Mouse (Mus musculus) liver, embryonic 13.5 days (tissue): Measurements from ENCODE around the gene Tfam. TPM values are rescaled to one million over a fixed set of nuclear protein-coding genes. Genes with fewer than 3 reads are reported as not detected.

Experiments
- ATAC-seq: fragments of 200-750 bp; cut with Nextera tagmentation; 2 replicates; pipeline ENCODE4 v1.8.0; 2017; ENCODE audit warnings: low read depth, mild to moderate bottlenecking, moderate number of reproducible peaks, moderate library complexity
- DNase-seq: peaks from one replicate; pipeline ENCODE4 v3.0.0; 2022
- H3K27ac ChIP-seq: fragments of 300-500 bp; sonication (generic); 2 replicates; pipeline ENCODE4 v1.5.1; 2015; ENCODE audit warnings: moderate library complexity, mild to moderate bottlenecking, inconsistent platforms
- H3K27me3 ChIP-seq: fragments of 300-500 bp; sonication (generic); 2 replicates; pipeline ENCODE4 v1.6.1; 2015; ENCODE audit warnings: mild to moderate bottlenecking, inconsistent platforms
- H3K36me3 ChIP-seq: fragments of 300-500 bp; sonication (generic); 2 replicates; pipeline ENCODE4 v1.6.1; 2015; ENCODE audit warnings: mild to moderate bottlenecking, inconsistent platforms
- H3K4me1 ChIP-seq: fragments of 300-500 bp; sonication (generic); replicated peaks from 2 replicates; pipeline ENCODE4 v1.6.1; 2015; ENCODE audit warnings: inconsistent platforms
- H3K4me2 ChIP-seq: fragments of 300-500 bp; sonication (generic); 2 replicates; pipeline ENCODE4 v1.6.1; 2015; ENCODE audit warnings: inconsistent platforms, mild to moderate bottlenecking, moderate library complexity
- H3K4me3 ChIP-seq: fragments of 300-500 bp; sonication (generic); replicated peaks from 2 replicates; pipeline ENCODE4 v1.5.1; 2015; ENCODE audit warnings: mild to moderate bottlenecking, inconsistent platforms
- H3K9ac ChIP-seq: fragments of 300-500 bp; sonication (generic); 2 replicates; pipeline ENCODE4 v1.6.1; 2015; ENCODE audit warnings: mild to moderate bottlenecking, inconsistent platforms
- H3K9me3 ChIP-seq: fragments of 300-500 bp; sonication (generic); replicated peaks from 2 replicates; pipeline ENCODE4 v1.6.1; 2016; ENCODE audit warnings: inconsistent platforms
- WGBS: fragments of 180-500 bp; shearing (Covaris S2); methylation state at CpG from one replicate; pipeline ENCODE4 v1.1.7; 2015; ENCODE audit not compliant: insufficient replicate concordance; 5-methylcytosine and 5-hydroxymethylcytosine counted together
- polyA plus RNA-seq: library from polyadenylated mRNA; unstranded; fragments of >200 nt; fragmentation: Nextera tagmentation; extraction: Ambion mirVana; gene quantifications from 2 replicates; pipeline ENCODE4 v1.2.1, GENCODE M21; 2015

Gene Tfam
- polyA plus RNA-seq, 1 experiment from 2014 or later, result 54.8 TPM

GRCm38 (mm10) chr10:71253147-71253546, 15.1 kb upstream of the Tfam start:
- H3K9me3 ChIP-seq, result no peaks in the 10 kb centered on the region
- ATAC-seq (no peak), DNase-seq (no peak)
- no peak overlapping the region for H3K4me3 ChIP-seq
- H3K36me3 ChIP-seq, result peaks cover 9% of the 10 kb centered on the region; the same call in 1 of the 2 replicates
- WGBS, result 69% methylated on average over 4 of the region's 4 CpGs
- H3K9ac ChIP-seq, result no peak overlapping the region
- no peaks in the 10 kb centered on the region for H3K4me1 ChIP-seq
- no peak overlapping the region for H3K27ac ChIP-seq
- H3K4me2 ChIP-seq, result no peak overlapping the region
- no peaks in the 10 kb centered on the region for H3K27me3 ChIP-seq

GRCm38 (mm10) chr10:71252421-71252820, 14.3 kb upstream of the Tfam start:
- no peak overlapping the region for H3K4me2 ChIP-seq
- no peaks in the 10 kb centered on the region for H3K27me3 ChIP-seq
- no peak overlapping the region for H3K27ac ChIP-seq
- no peaks in the 10 kb centered on the region for H3K4me1 ChIP-seq
- no peak for DNase-seq
- ATAC-seq, result no peak
- 56% methylated on average over 5 of the region's 5 CpGs for WGBS
- H3K4me3 ChIP-seq, result no peak overlapping the region
- H3K9me3 ChIP-seq, result no peaks in the 10 kb centered on the region
- H3K36me3 ChIP-seq, result peaks cover 9% of the 10 kb centered on the region; the same call in 1 of the 2 replicates
- H3K9ac ChIP-seq, result no peak overlapping the region

GRCm38 (mm10) chr10:71251846-71252245, 13.8 kb upstream of the Tfam start:
- Histone ChIP-seq H3K9ac (no peak overlapping the region), H3K27ac (no peak overlapping the region), H3K27me3 (no peaks in the 10 kb centered on the region), H3K4me2 (no peak overlapping the region), H3K4me3 (no peak overlapping the region), H3K4me1 (no peaks in the 10 kb centered on the region), H3K36me3 (peaks cover 9% of the 10 kb centered on the region; the same call in 1 of the 2 replicates), H3K9me3 (no peaks in the 10 kb centered on the region)
- 71% methylated on average over 5 of the region's 5 CpGs for WGBS
- DNase-seq (no peak), ATAC-seq (no peak)

DNA sequence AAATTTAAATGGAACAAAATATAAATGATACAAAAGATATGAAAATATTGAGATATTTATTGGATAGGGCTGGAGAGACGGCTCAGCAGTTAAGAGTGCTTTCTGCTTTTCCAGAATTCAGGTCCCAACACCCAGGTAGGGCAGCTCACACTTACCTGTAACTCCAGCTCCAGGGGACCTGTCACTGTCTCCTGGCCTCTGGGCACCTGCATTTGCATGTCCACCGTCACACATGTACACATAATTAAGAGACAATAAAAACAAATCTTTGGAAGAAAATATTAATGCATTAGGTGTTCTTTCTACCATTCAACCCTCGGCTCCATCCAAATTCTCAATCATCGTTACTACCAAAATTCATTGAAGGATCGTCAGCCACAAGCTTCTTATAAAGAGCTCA, 13.2 kb upstream of the Tfam start:
- no peaks in the 10 kb centered on the region for H3K9me3 ChIP-seq
- no peaks in the 10 kb centered on the region for H3K4me1 ChIP-seq
- H3K36me3 ChIP-seq, result peaks cover 6% of the 10 kb centered on the region; the same call in 1 of the 2 replicates
- H3K27me3 ChIP-seq, result no peaks in the 10 kb centered on the region
- no peak overlapping the region for H3K9ac ChIP-seq
- no peak overlapping the region for H3K4me3 ChIP-seq
- ATAC-seq (no peak), DNase-seq (no peak)
- H3K27ac ChIP-seq, result no peak overlapping the region
- H3K4me2 ChIP-seq, result no peak overlapping the region
- 72% methylated on average over 5 of the region's 5 CpGs for WGBS

GRCm38 (mm10) chr10:71250472-71250871, 12.4 kb upstream of the Tfam start:
- Histone ChIP-seq H3K4me2 (no peak overlapping the region), H3K36me3 (peaks cover 4% of the 10 kb centered on the region; the same call in 1 of the 2 replicates), H3K27ac (no peak overlapping the region), H3K27me3 (no peaks in the 10 kb centered on the region), H3K9ac (no peak overlapping the region), H3K4me1 (no peaks in the 10 kb centered on the region), H3K9me3 (no peaks in the 10 kb centered on the region), H3K4me3 (no peak overlapping the region)
- DNase-seq, result no peak
- WGBS, result 78% methylated on average over 17 of the region's 17 CpGs
- ATAC-seq, result no peak

- no peak overlapping the region for H3K4me3 ChIP-seq
- H3K9ac ChIP-seq, result no peak overlapping the region
- no peak overlapping the region for H3K4me2 ChIP-seq
- no peaks in the 10 kb centered on the region for H3K9me3 ChIP-seq
- H3K36me3 ChIP-seq, result peaks cover under 1% of the 10 kb centered on the region; the same call in 1 of the 2 replicates
- DNase-seq (no peak), ATAC-seq (no peak)
- no peak overlapping the region for H3K27ac ChIP-seq
- no peaks in the 10 kb centered on the region for H3K27me3 ChIP-seq
- WGBS, result 61% methylated on average over 10 of the region's 10 CpGs
- no peaks in the 10 kb centered on the region for H3K4me1 ChIP-seq
These were observed 11.2 kb upstream of the Tfam start for GRCm38 (mm10) chr10:71249086-71249880.

DNA sequence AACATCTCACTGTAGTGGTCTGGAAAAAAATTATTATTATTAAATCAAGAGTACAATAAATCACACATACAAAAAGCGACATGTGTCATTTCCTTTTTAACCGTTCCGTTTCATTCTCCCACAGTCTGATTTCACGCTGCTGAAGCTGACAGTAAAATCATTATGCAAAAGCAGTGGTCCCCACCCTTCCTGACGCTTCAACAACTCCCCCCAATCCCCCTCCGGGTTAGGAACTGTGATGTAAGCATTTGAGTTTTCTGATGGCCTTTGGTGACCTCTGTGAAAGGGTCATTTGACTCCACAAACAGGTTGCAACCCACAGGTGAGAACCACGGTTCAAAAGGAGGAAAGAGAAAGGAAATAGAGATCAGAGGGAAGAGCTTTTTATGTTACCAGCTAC, 8.9 kb upstream of the Tfam start:
- no peak overlapping the region for H3K4me3 ChIP-seq
- H3K4me2 ChIP-seq, result no peak overlapping the region
- no peak for ATAC-seq
- no peak for DNase-seq
- H3K27me3 ChIP-seq, result no peaks in the 10 kb centered on the region
- H3K27ac ChIP-seq, result no peak overlapping the region
- no peaks in the 10 kb centered on the region for H3K4me1 ChIP-seq
- no peaks in the 10 kb centered on the region for H3K36me3 ChIP-seq
- no peak overlapping the region for H3K9ac ChIP-seq
- no peaks in the 10 kb centered on the region for H3K9me3 ChIP-seq
- WGBS, result 35% methylated on average over 7 of the region's 7 CpGs

GRCm38 (mm10) chr10:71239479-71240120, 1.5 kb upstream of the Tfam start:
- Histone ChIP-seq H3K27ac (no peak overlapping the region), H3K4me3 (no peak overlapping the region), H3K4me1 (peaks cover 27% of the 10 kb centered on the region), H3K9me3 (no peaks in the 10 kb centered on the region), H3K36me3 (peaks cover 13% of the 10 kb centered on the region), H3K4me2 (peak overlapping the region; percentile 5; the same call in 1 of the 2 replicates), H3K9ac (no peak overlapping the region), H3K27me3 (no peaks in the 10 kb centered on the region)
- DNase-seq (no peak), ATAC-seq (no peak)
- WGBS, result 45% methylated on average over 6 of the region's 6 CpGs

DNA sequence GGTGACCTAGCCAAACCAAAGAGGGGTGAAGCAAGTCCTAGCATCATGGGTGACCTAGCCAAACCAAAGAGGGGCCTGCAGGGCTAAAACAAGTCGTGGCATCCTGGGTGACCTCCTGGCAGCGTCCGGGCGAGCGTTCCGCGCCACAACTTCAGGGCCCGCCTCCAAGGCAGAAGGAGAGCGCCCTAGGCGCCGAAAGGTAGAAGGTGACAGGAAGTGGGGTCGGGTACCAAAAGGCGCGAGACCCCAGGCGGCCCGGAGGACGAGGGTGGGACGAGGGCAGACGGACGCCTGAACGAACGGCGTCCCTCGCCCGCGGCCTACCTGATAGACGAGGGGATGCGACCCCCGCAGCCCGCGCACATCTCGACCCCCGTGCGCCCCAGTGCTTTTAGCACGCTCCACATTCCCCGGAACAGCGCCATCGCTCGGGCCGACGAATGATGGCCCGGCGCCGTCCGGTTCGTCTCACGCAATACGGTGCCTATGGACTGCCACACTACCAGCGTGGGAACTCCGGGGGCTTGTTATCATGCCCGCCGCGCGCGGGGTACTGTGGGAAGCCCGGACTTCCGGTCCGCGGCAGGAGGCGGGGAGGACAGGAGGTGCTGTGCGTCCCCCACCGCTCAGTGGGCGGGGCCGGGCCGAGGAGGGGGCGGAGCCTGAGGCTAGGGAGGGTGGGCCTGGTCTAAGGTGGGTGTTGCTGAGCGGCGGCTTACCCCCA, 402 bp downstream of the Tfam start:
- DNase-seq, result peak; percentile 93
- peak; percentile 97 for ATAC-seq
- WGBS, result under 1% methylated on average over 68 of the region's 68 CpGs

DNA sequence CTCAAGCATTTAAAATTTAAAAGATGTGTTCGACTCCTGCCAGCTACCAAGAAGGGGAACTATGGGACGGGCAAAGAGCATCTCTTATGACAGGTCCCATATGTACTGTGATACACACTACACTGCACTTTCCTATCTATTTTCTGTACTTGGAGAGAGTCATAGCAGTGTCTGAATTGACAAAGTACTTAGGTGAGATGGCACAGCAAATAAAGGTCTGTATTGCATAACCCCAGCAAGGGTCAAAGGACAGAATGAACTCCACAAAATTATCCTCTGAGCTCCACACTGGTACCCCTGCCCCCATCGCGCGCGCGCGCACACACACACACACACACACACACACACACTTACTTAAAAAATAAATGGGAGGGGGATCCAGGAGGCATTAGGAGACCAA, 4.0 kb downstream of the Tfam start:
- Histone ChIP-seq H3K4me1 (peaks cover 21% of the 10 kb centered on the region), H3K4me2 (no peak overlapping the region), H3K9me3 (no peaks in the 10 kb centered on the region), H3K27ac (no peak overlapping the region), H3K9ac (no peak overlapping the region), H3K4me3 (no peak overlapping the region), H3K36me3 (peaks cover 60% of the 10 kb centered on the region), H3K27me3 (no peaks in the 10 kb centered on the region)
- 86% methylated on average over 8 of the region's 8 CpGs for WGBS
- no peak for ATAC-seq
- no peak for DNase-seq

More for the DNA sequence above, 402 bp downstream of the Tfam start:
- H3K4me2 ChIP-seq, result peak overlapping the region; percentile 66
- no peaks in the 10 kb centered on the region for H3K27me3 ChIP-seq
- peak overlapping the region; percentile 93 for H3K9ac ChIP-seq
- peak overlapping the region; percentile 79 for H3K27ac ChIP-seq
- peaks cover 27% of the 10 kb centered on the region for H3K4me1 ChIP-seq
- no peaks in the 10 kb centered on the region for H3K9me3 ChIP-seq
- H3K4me3 ChIP-seq, result peak overlapping the region; percentile 92
- peaks cover 31% of the 10 kb centered on the region for H3K36me3 ChIP-seq

GRCm38 (mm10) chr10:71225894-71226293, 12.2 kb downstream of the Tfam start:
- H3K4me3 ChIP-seq, result no peak overlapping the region
- no peak overlapping the region for H3K27ac ChIP-seq
- 44% methylated on average over 7 of the region's 7 CpGs for WGBS
- peak; percentile 36 for DNase-seq
- no peak for ATAC-seq
- no peak overlapping the region for H3K4me2 ChIP-seq
- no peaks in the 10 kb centered on the region for H3K4me1 ChIP-seq
- H3K9ac ChIP-seq, result no peak overlapping the region
- no peaks in the 10 kb centered on the region; the same call in 1 of the 2 replicates for H3K9me3 ChIP-seq
- peaks cover 79% of the 10 kb centered on the region for H3K36me3 ChIP-seq
- no peaks in the 10 kb centered on the region for H3K27me3 ChIP-seq
